Mouse (Mus musculus) stomach, postnatal 0 days (tissue): ENCODE measurements around the gene Fam49a.

Source experiments
- CTCF ChIP-seq: IDR thresholded peaks from 2 replicates; pipeline ENCODE4 v1.5.1; 2016; ENCODE audit warnings: antibody characterized with exemption, low read depth, mild to moderate bottlenecking, moderate library complexity
- EP300 ChIP-seq: optimal IDR thresholded peaks from 2 replicates; pipeline ENCODE3; 2016; ENCODE audit warnings: antibody characterized with exemption

GRCm38 (mm10) chr12:12253526-12253925 is 8.4 kb upstream of the Fam49a start:
- TF ChIP-seq CTCF (no peak), EP300 (no peak)
